Mouse (Mus musculus): ENCODE results near the gene Pebp1.

The Pebp1 gene

GRCm38 (mm10) chr5:117240761-117241322 lies 46.6 kb downstream of the Pebp1 start:
- no peak for DNase-seq (ENCODE audit: low spot score in 2 of 2)

GRCm38 (mm10) chr5:117240321-117240731 lies 47.1 kb downstream of the Pebp1 start:
- DNase-seq (ENCODE audit: low spot score in 2 of 2), result no peak

DNA sequence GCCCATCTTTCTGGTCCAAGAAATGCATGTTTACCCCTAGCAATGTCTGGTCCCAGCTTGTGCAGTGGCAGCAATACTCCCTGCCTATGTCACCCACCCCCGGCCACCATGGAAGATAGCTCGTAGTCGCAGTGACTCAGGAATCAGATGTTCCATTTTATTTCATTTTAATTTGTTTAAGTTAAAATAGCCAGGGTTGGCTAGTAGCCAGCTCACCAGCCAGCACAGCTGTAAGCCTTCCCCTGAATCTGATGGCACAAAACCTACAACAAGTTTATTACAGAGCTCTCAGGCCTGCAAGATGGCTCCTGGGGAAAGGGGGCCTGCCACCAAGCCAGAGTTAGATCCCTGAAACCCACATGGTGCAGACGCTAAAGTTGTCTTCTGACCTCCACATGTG lies 48.3 kb downstream of the Pebp1 start:
- DNase-seq (ENCODE audit: low spot score in 2 of 2), result no peak

DNA sequence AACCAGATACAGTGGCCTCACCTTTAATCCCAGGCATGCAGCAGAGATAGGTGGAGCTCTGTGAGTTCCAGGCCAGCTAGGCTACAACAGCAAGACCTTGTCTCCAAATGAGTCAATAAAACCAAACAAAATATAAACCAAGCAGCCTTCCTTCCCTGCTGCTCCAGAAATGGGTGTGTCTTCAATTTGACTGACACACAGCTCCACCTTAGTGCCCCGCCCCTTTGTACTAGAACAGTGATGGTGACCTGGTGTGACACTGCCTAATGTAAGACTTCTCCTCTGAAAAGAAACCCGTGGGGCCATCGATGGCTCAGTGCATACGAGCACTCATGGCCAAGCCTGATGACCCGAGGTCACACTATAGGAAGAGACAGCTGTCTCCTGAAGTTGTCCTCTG lies 50.9 kb downstream of the Pebp1 start:
- DNase-seq (ENCODE audit: low spot score in 2 of 2), result no peak
